Mouse (Mus musculus) kidney, embryonic 14.5 days (tissue): Measurements from ENCODE around the gene Herpud1. TPM values are rescaled to one million over a fixed set of nuclear protein-coding genes. Genes with fewer than 3 reads are reported as not detected.
A peak's percentile ranks its signal among the peaks of the same experiment; 100 is the strongest.

ENCODE experiments used
- ATAC-seq: fragments of 200-750 bp; cut with Nextera tagmentation; 2 replicates; pipeline ENCODE4 v1.8.0; 2017; ENCODE audit warnings: moderate number of reproducible peaks, mild to moderate bottlenecking, moderate TSS enrichment, moderate library complexity; ENCODE audit not compliant: low FRiP score, low TSS enrichment
- H3K27ac ChIP-seq: fragments of 300-500 bp; sonication (generic); 2 replicates; pipeline ENCODE4 v1.5.1; 2014; ENCODE audit warnings: low read depth, mild to moderate bottlenecking, low read length, moderate library complexity, mixed read lengths
- H3K27me3 ChIP-seq: fragments of 300-500 bp; sonication (generic); 2 replicates; pipeline ENCODE4 v1.6.1; 2014; ENCODE audit warnings: mild to moderate bottlenecking, low read length; ENCODE audit not compliant: control insufficient read depth, insufficient read depth
- H3K36me3 ChIP-seq: fragments of 300-500 bp; sonication (generic); 2 replicates; pipeline ENCODE4 v1.6.1; 2014; ENCODE audit warnings: low read length, mixed read lengths; ENCODE audit not compliant: control insufficient read depth, insufficient read depth
- H3K4me1 ChIP-seq: fragments of 300-500 bp; sonication (generic); 2 replicates; pipeline ENCODE4 v1.6.1; 2014; ENCODE audit warnings: low read length, mixed read lengths; ENCODE audit not compliant: control insufficient read depth, insufficient read depth
- H3K4me2 ChIP-seq: fragments of 300-500 bp; sonication (generic); replicated peaks from 2 replicates; pipeline ENCODE4 v1.6.1; 2014; ENCODE audit warnings: low read depth, mild to moderate bottlenecking, low read length
- H3K4me3 ChIP-seq: fragments of 300-500 bp; sonication (generic); 2 replicates; pipeline ENCODE4 v1.5.1; 2014; ENCODE audit warnings: mild to moderate bottlenecking, low read length
- H3K9ac ChIP-seq: fragments of 300-500 bp; sonication (generic); 2 replicates; pipeline ENCODE4 v1.6.1; 2014; ENCODE audit warnings: low read depth, mild to moderate bottlenecking, low read length, moderate library complexity
- H3K9me3 ChIP-seq: fragments of 300-500 bp; sonication (generic); 2 replicates; pipeline ENCODE4 v1.6.1; 2016; ENCODE audit warnings: low read length; ENCODE audit not compliant: control insufficient read depth
- WGBS: fragments of 180-500 bp; shearing (Covaris S2); extraction: QIAGEN DNeasy Blood & Tissue Kit; methylation state at CpG from one replicate; pipeline ENCODE4 v1.1.7; 2014; 5-methylcytosine and 5-hydroxymethylcytosine counted together
- polyA plus RNA-seq: library from polyadenylated mRNA; unstranded; fragments of >200 nt; fragmentation: Nextera tagmentation; extraction: Ambion mirVana; gene quantifications from 2 replicates; pipeline ENCODE4 v1.2.1, GENCODE M21; 2014

Herpud1 gene
- polyA plus RNA-seq, 1 experiment from 2014 or later: 61.2 TPM

GRCm38 (mm10) chr8:94433981-94434466 is 47.8 kb downstream of the Herpud1 start, which contains the start of gene Nlrc5:
Gene Nlrc5 (plus strand): TSS chr8:94434356.
- H3K4me1 ChIP-seq: no peaks in the 10 kb centered on the region
- H3K9me3 ChIP-seq: no peaks in the 10 kb centered on the region
- peak within 1 kb of the TSS; percentile 28; the same call in 1 of the 2 replicates for H3K9ac ChIP-seq
- H3K4me3 ChIP-seq: peak within 1 kb of the TSS; percentile 39
- peaks cover 10% of the 10 kb centered on the region; the same call in 1 of the 2 replicates for H3K27me3 ChIP-seq
- H3K36me3 ChIP-seq: no peaks in the 10 kb centered on the region
- WGBS: 2% methylated on average over 29 of the region's 29 CpGs
- H3K27ac ChIP-seq: no peak within 1 kb of the TSS
- ATAC-seq: peak; percentile 57; the same call in 1 of the 2 replicates
- peak within 1 kb of the TSS; percentile 77 for H3K4me2 ChIP-seq

- ATAC-seq: no peak
- 83% methylated on average over 3 of the region's 3 CpGs for WGBS
- H3K9me3 ChIP-seq: no peaks in the 10 kb centered on the region
- H3K27ac ChIP-seq: no peak overlapping the region
- H3K4me1 ChIP-seq: no peaks in the 10 kb centered on the region
- peaks cover 10% of the 10 kb centered on the region; the same call in 1 of the 2 replicates for H3K27me3 ChIP-seq
- no peak overlapping the region for H3K4me2 ChIP-seq
- no peaks in the 10 kb centered on the region for H3K36me3 ChIP-seq
- no peak overlapping the region for H3K9ac ChIP-seq
- no peak overlapping the region for H3K4me3 ChIP-seq
These were observed 48.7 kb downstream of the Herpud1 start for GRCm38 (mm10) chr8:94434958-94435357.

DNA sequence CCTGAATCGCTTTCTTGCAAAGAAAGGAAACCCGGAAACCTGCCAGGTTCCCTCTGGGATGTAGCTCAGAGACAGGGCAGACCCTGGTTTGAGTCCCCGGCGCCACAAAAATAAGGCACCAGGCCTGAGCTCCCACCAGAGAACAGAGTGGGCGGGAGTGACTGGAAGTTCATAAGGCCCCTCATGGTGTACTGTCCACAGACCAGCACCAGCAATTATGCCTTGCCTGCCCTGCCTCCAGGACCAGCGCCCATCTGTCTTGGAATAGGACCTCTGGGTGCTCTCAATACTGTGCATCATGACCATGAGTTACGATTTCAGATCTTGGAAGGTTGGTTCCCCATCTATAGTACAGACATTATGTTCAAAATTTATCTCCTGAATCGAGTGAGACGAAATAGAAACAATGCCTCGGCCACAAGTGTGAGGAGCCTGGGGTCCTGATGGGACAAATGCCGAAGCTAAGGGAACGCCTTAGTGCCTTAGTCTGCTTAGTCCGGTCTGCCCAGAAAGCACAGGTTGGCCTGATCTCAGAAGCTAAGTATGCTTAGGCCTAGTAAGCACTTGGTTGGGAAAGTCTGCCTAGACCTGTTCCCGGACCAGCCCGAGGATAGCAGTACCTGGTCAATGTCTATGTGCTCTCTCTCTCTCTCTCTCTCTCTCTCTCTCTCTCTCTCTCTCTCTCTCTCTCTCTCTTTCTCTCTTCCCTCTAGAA is 49.3 kb downstream of the Herpud1 start:
- ATAC-seq: no peak
- H3K9me3 ChIP-seq: no peaks in the 10 kb centered on the region
- no peaks in the 10 kb centered on the region for H3K4me1 ChIP-seq
- no peaks in the 10 kb centered on the region for H3K36me3 ChIP-seq
- no peak overlapping the region for H3K9ac ChIP-seq
- H3K4me3 ChIP-seq: no peak overlapping the region
- no peak overlapping the region for H3K27ac ChIP-seq
- WGBS: 90% methylated on average over 15 of the region's 15 CpGs
- no peak overlapping the region for H3K4me2 ChIP-seq
- peaks cover 10% of the 10 kb centered on the region; the same call in 1 of the 2 replicates for H3K27me3 ChIP-seq

DNA sequence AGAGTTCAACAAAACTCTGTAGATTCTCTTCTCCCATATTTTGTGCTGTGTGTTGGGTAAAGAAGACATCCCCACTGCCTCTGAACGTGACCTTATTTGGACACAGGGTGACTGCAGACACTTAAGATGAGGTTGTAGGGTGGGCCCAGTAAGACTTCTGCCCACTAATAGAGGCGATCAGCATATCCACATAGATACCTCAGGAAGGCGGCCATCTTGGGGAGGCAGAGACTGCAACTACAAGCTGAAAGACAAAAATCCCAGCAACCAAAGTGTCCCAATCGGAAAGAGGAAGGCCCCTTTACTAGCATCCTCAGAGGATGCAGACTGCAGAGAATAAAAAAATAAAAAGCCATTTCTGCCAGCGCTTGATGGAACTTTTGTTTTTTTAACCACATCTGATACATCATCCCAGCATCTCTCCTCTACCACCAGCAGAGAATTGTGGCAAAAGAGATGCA is 49.9 kb downstream of the Herpud1 start:
- Histone ChIP-seq H3K27me3 (peaks cover 10% of the 10 kb centered on the region; the same call in 1 of the 2 replicates), H3K4me1 (no peaks in the 10 kb centered on the region), H3K4me2 (no peak overlapping the region), H3K9ac (no peak overlapping the region), H3K27ac (no peak overlapping the region), H3K4me3 (no peak overlapping the region), H3K9me3 (no peaks in the 10 kb centered on the region), H3K36me3 (no peaks in the 10 kb centered on the region)
- no peak for ATAC-seq
- WGBS: 89% methylated on average over 5 of the region's 5 CpGs

- Histone ChIP-seq H3K4me3 (no peak overlapping the region), H3K4me2 (no peak overlapping the region), H3K9me3 (no peaks in the 10 kb centered on the region), H3K27me3 (peaks cover 10% of the 10 kb centered on the region; the same call in 1 of the 2 replicates), H3K36me3 (no peaks in the 10 kb centered on the region), H3K9ac (no peak overlapping the region), H3K4me1 (no peaks in the 10 kb centered on the region), H3K27ac (no peak overlapping the region)
- 75% methylated on average over 3 of the region's 3 CpGs for WGBS
- no peak for ATAC-seq
These were observed 50.7 kb downstream of the Herpud1 start for GRCm38 (mm10) chr8:94436900-94437299.

DNA sequence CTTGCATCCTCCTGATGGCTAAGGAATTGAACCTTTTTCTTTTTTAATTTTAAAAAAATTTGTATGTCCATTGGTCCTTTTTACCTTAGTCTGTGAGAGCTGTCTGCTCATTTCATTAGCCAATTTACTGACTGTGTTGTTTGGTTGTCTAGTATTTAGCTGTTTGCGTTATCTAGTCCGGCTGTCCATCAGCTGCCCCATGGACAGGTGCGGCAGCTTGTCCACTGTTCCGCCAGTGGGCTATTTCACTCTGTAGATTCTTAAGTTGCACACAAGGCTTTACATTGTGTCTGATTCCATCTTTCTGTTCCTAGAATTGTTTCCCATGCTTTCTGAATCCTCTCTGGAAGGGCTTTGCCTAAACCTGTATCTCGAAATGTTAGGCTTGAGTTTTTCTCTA is 52.4 kb downstream of the Herpud1 start:
- WGBS: 91% methylated on average over 5 of the region's 5 CpGs
- H3K9me3 ChIP-seq: no peaks in the 10 kb centered on the region
- H3K9ac ChIP-seq: no peak overlapping the region
- H3K4me2 ChIP-seq: no peak overlapping the region
- H3K36me3 ChIP-seq: no peaks in the 10 kb centered on the region
- H3K4me1 ChIP-seq: no peaks in the 10 kb centered on the region
- no peak overlapping the region for H3K4me3 ChIP-seq
- H3K27me3 ChIP-seq: peaks cover 7% of the 10 kb centered on the region; the same call in 1 of the 2 replicates
- no peak overlapping the region for H3K27ac ChIP-seq
- no peak for ATAC-seq

- Histone ChIP-seq H3K36me3 (no peaks in the 10 kb centered on the region), H3K4me1 (no peaks in the 10 kb centered on the region), H3K4me3 (no peak overlapping the region), H3K9me3 (no peaks in the 10 kb centered on the region), H3K27ac (no peak overlapping the region), H3K27me3 (no peaks in the 10 kb centered on the region), H3K9ac (no peak overlapping the region), H3K4me2 (no peak overlapping the region)
- no peak for ATAC-seq
These were observed 53.5 kb downstream of the Herpud1 start for GRCm38 (mm10) chr8:94439691-94440090.

GRCm38 (mm10) chr8:94440389-94440788 is 54.2 kb downstream of the Herpud1 start:
- Histone ChIP-seq H3K27me3 (no peaks in the 10 kb centered on the region), H3K36me3 (no peaks in the 10 kb centered on the region), H3K4me1 (no peaks in the 10 kb centered on the region), H3K9me3 (no peaks in the 10 kb centered on the region), H3K4me2 (no peak overlapping the region), H3K4me3 (no peak overlapping the region), H3K27ac (no peak overlapping the region), H3K9ac (no peak overlapping the region)
- ATAC-seq: no peak
- 80% methylated on average over 1 of the region's 1 CpGs for WGBS

- WGBS: 93% methylated on average over 1 of the region's 1 CpGs
- H3K4me3 ChIP-seq: no peak overlapping the region
- no peak overlapping the region for H3K27ac ChIP-seq
- H3K36me3 ChIP-seq: no peaks in the 10 kb centered on the region
- no peak overlapping the region for H3K9ac ChIP-seq
- no peaks in the 10 kb centered on the region for H3K9me3 ChIP-seq
- no peaks in the 10 kb centered on the region for H3K27me3 ChIP-seq
- no peak overlapping the region for H3K4me2 ChIP-seq
- ATAC-seq: no peak
- no peaks in the 10 kb centered on the region for H3K4me1 ChIP-seq
These were observed 55.4 kb downstream of the Herpud1 start for GRCm38 (mm10) chr8:94441686-94442085.
